Mouse (Mus musculus) kidney, embryonic 16.5 days (tissue): ENCODE data around the gene Vps33b. TPM values are rescaled to one million over a fixed set of nuclear protein-coding genes. Genes with fewer than 3 reads are reported as not detected.

Experiments used
- ATAC-seq: fragments of 200-750 bp; cut with Nextera tagmentation; 2 replicates; pipeline ENCODE4 v1.8.0; 2017; ENCODE audit warnings: moderate TSS enrichment; ENCODE audit not compliant: low FRiP score, low TSS enrichment
- H3K27ac ChIP-seq: fragments of 300-500 bp; sonication (generic); 2 replicates; pipeline ENCODE4 v1.5.1; 2014; ENCODE audit warnings: low read length
- H3K27me3 ChIP-seq: fragments of 300-500 bp; sonication (generic); 2 replicates; pipeline ENCODE4 v1.6.1; 2014; ENCODE audit warnings: low read length, control low read depth, mixed read lengths; ENCODE audit not compliant: insufficient read depth
- H3K36me3 ChIP-seq: fragments of 300-500 bp; sonication (generic); 2 replicates; pipeline ENCODE4 v1.6.1; 2014; ENCODE audit warnings: low read length, control low read depth, mixed read lengths; ENCODE audit not compliant: insufficient read depth
- H3K4me1 ChIP-seq: fragments of 300-500 bp; sonication (generic); 2 replicates; pipeline ENCODE4 v1.6.1; 2014; ENCODE audit warnings: low read length, control low read depth, mixed read lengths; ENCODE audit not compliant: insufficient read depth
- H3K4me2 ChIP-seq: fragments of 300-500 bp; sonication (generic); replicated peaks from 2 replicates; pipeline ENCODE4 v1.6.1; 2014; ENCODE audit warnings: low read depth, low read length
- H3K4me3 ChIP-seq: fragments of 300-500 bp; sonication (generic); 2 replicates; pipeline ENCODE4 v1.5.1; 2014; ENCODE audit warnings: mild to moderate bottlenecking, low read length
- H3K9ac ChIP-seq: fragments of 300-500 bp; sonication (generic); replicated peaks from 2 replicates; pipeline ENCODE4 v1.6.1; 2014; ENCODE audit warnings: low read length
- H3K9me3 ChIP-seq: fragments of 300-500 bp; sonication (generic); 2 replicates; pipeline ENCODE4 v1.6.1; 2016; ENCODE audit warnings: low read length, control low read depth
- WGBS: fragments of 180-500 bp; shearing (Covaris S2); extraction: QIAGEN DNeasy Blood & Tissue Kit; methylation state at CpG from one replicate; pipeline ENCODE4 v1.1.7; 2014; 5-methylcytosine and 5-hydroxymethylcytosine counted together
- polyA plus RNA-seq: library from polyadenylated mRNA; unstranded; fragments of >200 nt; fragmentation: Nextera tagmentation; extraction: Ambion mirVana; gene quantifications from 2 replicates; pipeline ENCODE4 v1.2.1, GENCODE M21; 2015

Vps33b gene
- polyA plus RNA-seq, 1 experiment from 2014 or later: 11.4 TPM

DNA sequence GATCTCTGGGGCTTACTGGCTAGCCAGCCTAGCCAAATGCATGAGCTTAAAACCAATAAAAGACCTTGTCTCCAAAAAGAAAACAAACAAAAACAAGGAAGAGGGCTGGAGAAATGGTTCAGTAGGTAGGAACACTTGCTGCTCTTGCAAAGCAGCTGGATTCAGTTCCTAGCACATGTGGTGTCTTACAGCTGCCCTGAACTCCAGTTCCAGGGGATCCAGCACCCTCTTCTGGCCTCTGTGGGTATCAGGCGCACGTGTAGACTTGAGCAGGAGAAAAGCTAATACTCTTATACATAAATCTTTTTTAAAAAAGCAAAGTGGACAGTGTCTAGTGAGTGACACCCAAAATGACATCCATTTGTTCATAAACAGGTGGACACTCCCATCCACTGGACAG, 32.1 kb downstream of the Vps33b start:
- H3K9me3 ChIP-seq: no peaks in the 10 kb centered on the region
- no peak overlapping the region for H3K4me2 ChIP-seq
- H3K27ac ChIP-seq: no peak overlapping the region
- H3K4me1 ChIP-seq: peaks cover 13% of the 10 kb centered on the region; the same call in 1 of the 2 replicates
- no peak overlapping the region for H3K9ac ChIP-seq
- H3K27me3 ChIP-seq: no peaks in the 10 kb centered on the region
- H3K36me3 ChIP-seq: peaks cover 53% of the 10 kb centered on the region
- 77% methylated on average over 2 of the region's 2 CpGs for WGBS
- ATAC-seq: no peak
- no peak overlapping the region for H3K4me3 ChIP-seq

DNA sequence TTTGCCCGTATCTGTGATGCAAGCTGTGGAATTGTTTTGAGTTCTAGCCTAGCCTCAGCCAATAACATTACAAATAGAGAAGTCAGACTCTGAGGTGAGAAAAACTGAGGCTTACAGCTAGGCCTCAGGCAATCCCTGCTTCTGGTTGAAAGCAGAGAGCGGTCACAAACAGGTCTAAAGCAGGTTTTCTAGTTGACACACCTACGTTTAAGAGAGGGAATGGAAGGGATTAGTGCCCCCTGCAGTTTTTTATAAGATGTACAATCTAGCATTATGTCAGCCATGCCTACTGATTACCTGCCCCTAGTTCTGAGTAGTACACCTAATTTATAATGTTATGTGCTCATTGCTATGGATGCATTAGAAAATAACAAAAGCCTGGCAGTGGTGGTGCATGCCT, 38.3 kb downstream of the Vps33b start:
- no peaks in the 10 kb centered on the region for H3K4me1 ChIP-seq
- H3K27me3 ChIP-seq: no peaks in the 10 kb centered on the region
- H3K4me3 ChIP-seq: no peak overlapping the region
- 77% methylated on average over 3 of the region's 3 CpGs for WGBS
- H3K36me3 ChIP-seq: peaks cover 71% of the 10 kb centered on the region
- H3K9me3 ChIP-seq: no peaks in the 10 kb centered on the region
- H3K4me2 ChIP-seq: no peak overlapping the region
- H3K9ac ChIP-seq: no peak overlapping the region
- ATAC-seq: no peak
- no peak overlapping the region for H3K27ac ChIP-seq

DNA sequence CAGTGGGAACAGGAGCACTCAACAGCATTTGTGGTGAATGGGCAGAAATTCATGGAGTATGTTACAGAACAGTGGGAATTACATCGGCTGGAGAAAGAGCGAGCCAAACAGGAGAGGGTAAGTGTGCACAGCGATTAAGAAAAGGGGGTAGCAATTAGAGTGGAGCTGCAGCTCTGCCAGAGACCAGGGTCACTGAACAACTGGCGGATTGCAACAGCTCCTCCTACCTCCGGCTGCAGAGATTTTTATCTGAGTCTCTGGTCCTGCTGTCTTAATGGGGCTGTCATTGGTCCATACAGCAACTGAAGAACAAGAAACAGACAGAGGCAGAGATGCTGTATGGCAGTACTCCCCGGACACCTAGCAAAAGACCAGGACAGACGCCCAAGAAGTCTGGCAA, 41.3 kb downstream of the Vps33b start:
- H3K27me3 ChIP-seq: no peaks in the 10 kb centered on the region
- WGBS: 78% methylated on average over 7 of the region's 7 CpGs
- no peak for ATAC-seq

DNA sequence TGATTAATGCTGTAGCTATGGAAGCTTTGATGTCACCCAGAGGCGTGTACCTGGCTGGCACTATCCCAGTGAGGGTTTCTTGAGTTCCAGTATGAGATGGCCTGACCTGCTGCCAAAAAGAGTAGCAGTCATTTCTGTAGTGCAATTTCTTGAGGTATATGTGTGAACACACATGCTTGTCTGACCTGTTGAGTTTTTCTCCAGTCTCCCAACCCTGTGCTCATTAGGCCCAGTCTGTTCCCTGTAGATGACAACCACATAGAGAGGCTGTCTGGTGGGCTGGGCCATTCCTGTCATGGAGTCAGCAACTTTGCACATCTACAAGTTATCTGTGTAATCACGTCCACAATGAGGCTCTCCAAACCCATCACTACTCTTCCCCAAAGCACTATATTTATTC, 46.3 kb downstream of the Vps33b start:
- 81% methylated on average over 2 of the region's 2 CpGs for WGBS
- H3K4me3 ChIP-seq: no peak overlapping the region

More for the DNA sequence above, 41.3 kb downstream of the Vps33b start:
- H3K4me3 ChIP-seq: no peak overlapping the region
- H3K9ac ChIP-seq: no peak overlapping the region
- no peaks in the 10 kb centered on the region for H3K9me3 ChIP-seq
- no peak overlapping the region for H3K27ac ChIP-seq
- no peak overlapping the region for H3K4me2 ChIP-seq
- H3K36me3 ChIP-seq: peaks cover 81% of the 10 kb centered on the region
- H3K4me1 ChIP-seq: no peaks in the 10 kb centered on the region

DNA sequence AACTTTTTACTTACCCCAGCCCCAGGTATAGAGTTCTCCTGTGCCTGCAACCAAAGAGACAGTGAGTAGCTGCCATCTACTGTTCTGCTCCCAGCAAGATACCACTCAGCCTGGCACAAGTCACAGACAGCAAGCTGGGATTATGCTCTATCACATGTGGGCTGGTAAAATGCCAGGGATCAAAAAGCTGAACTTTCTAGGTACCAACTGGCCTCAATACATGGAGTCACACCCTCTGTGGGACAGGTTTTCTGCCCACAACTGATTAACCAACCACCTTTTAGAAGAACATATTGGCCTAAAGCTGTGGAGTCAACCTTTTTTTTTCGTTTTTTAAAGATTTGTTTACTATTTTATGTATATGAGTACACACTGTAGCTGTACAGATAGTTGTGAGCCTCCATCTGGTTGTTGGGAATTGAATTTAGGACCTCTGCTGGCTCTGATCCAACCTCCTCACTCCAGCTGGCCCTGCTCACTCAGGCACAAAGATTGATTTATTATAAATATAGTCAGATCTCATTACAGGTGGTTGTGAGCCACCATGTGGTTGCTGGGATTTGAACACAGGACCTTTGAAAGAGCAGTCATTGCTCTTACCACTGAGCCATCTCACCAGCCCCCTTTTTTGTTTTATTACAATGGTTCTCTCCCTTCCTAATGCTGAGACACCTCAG, 48.1 kb downstream of the Vps33b start:
- no peak overlapping the region for H3K9ac ChIP-seq
- H3K36me3 ChIP-seq: peaks cover 57% of the 10 kb centered on the region
- H3K4me1 ChIP-seq: 0 out of 2 replicates have a peak, but pooled peaks cover 3% of the 10 kb centered on the region
- H3K9me3 ChIP-seq: no peaks in the 10 kb centered on the region
- H3K27ac ChIP-seq: no peak overlapping the region
- ATAC-seq: no peak
- no peaks in the 10 kb centered on the region for H3K27me3 ChIP-seq
- H3K4me2 ChIP-seq: no peak overlapping the region
- WGBS: 68% methylated on average over 1 of the region's 1 CpGs
- no peak overlapping the region for H3K4me3 ChIP-seq

More for the DNA sequence above, 46.3 kb downstream of the Vps33b start:
- H3K4me2 ChIP-seq: no peak overlapping the region
- no peaks in the 10 kb centered on the region for H3K4me1 ChIP-seq
- H3K9me3 ChIP-seq: no peaks in the 10 kb centered on the region
- no peaks in the 10 kb centered on the region for H3K27me3 ChIP-seq
- peaks cover 71% of the 10 kb centered on the region for H3K36me3 ChIP-seq
- no peak overlapping the region for H3K27ac ChIP-seq
- no peak overlapping the region for H3K9ac ChIP-seq
- ATAC-seq: no peak

DNA sequence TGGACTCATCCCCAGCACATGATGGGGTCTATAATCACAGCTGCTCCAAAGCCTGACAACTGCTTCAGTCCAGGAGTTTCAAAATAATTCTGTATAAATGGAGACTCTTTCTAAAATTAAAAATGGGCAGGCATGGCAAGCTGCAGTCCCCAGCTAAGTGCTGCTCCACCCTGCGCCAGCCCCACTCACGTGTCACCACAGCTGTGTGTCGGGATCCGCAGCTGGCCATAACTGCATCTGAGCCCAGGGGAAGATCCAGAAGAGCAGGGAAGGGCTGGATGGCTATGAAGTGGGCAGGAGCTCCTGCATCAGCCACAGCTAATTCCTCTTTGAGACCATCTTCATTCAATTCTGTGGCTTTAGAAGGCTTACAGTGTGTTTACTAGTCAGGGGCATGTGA, 49.2 kb downstream of the Vps33b start:
- no peak overlapping the region for H3K4me2 ChIP-seq
- no peak overlapping the region for H3K9ac ChIP-seq
- H3K27ac ChIP-seq: no peak overlapping the region
- WGBS: 94% methylated on average over 4 of the region's 4 CpGs
- peaks cover 46% of the 10 kb centered on the region for H3K36me3 ChIP-seq
- no peak for ATAC-seq
- H3K4me3 ChIP-seq: no peak overlapping the region
- no peaks in the 10 kb centered on the region for H3K27me3 ChIP-seq
- no peaks in the 10 kb centered on the region for H3K9me3 ChIP-seq
- H3K4me1 ChIP-seq: peaks cover 10% of the 10 kb centered on the region

DNA sequence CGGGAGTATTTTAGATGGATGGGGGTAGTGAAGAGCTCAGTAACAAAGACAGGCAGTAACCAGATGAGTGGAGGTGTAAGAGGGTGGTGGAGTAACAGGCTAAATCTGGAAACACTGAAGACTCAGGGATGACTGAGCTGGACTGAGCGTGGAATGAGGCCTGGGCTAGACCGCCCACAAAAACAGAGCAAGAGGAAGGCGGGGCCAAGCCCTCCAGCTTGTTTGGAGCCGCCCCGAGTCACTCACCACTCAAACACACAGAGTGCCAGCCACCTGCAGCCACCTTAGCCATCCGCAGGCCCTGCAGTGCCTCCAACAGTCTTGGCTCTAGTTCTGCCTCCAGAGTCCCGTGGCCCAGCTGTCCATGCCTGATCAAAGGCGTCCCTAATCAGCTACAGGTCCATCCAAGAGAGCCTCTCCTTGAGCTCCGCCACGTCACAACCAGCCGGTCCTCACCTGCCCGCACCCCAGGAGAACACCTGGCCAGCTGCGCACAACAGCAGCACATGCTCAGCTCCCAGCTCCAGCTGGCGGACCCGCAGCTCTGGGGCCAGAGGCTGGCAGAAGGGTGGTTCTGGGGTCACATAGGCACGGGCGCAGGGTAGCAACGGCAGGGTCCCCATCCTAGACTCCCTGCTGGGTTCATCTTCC, 50.5 kb downstream of the Vps33b start:
- H3K4me2 ChIP-seq: no peak overlapping the region
- H3K4me1 ChIP-seq: peaks cover 11% of the 10 kb centered on the region
- no peak for ATAC-seq
- H3K9me3 ChIP-seq: no peaks in the 10 kb centered on the region
- H3K4me3 ChIP-seq: no peak overlapping the region
- 84% methylated on average over 19 of the region's 19 CpGs for WGBS
- H3K9ac ChIP-seq: no peak overlapping the region
- H3K27me3 ChIP-seq: no peaks in the 10 kb centered on the region
- no peak overlapping the region for H3K27ac ChIP-seq
- H3K36me3 ChIP-seq: peaks cover 34% of the 10 kb centered on the region

DNA sequence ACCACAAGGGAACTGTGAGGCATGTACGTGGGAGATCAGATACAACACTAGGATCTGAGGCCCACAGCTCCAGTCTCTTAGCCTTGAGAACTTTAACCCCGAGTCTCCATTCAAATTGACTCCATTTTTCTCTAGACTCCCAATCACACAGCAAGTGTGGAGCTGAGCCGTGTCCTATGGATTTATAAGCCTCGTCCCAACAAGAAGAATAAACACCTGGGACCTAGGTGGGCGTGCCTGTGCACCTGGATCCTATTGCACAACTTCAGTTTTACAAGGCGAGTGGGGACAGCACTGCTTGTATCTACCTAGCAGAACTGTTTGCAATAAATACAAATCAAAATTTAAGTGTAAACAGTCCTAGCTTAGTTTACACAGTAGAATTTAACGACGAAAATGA, 53.9 kb downstream of the Vps33b start:
- Histone ChIP-seq H3K27me3 (no peaks in the 10 kb centered on the region), H3K27ac (peak overlapping the region; percentile 94), H3K4me1 (peaks cover 14% of the 10 kb centered on the region), H3K4me2 (peak overlapping the region; percentile 88), H3K36me3 (peaks cover 41% of the 10 kb centered on the region), H3K9me3 (no peaks in the 10 kb centered on the region), H3K9ac (peak overlapping the region; percentile 83), H3K4me3 (peak overlapping the region; percentile 80)
- WGBS: 12% methylated on average over 8 of the region's 8 CpGs
- ATAC-seq: no peak

DNA sequence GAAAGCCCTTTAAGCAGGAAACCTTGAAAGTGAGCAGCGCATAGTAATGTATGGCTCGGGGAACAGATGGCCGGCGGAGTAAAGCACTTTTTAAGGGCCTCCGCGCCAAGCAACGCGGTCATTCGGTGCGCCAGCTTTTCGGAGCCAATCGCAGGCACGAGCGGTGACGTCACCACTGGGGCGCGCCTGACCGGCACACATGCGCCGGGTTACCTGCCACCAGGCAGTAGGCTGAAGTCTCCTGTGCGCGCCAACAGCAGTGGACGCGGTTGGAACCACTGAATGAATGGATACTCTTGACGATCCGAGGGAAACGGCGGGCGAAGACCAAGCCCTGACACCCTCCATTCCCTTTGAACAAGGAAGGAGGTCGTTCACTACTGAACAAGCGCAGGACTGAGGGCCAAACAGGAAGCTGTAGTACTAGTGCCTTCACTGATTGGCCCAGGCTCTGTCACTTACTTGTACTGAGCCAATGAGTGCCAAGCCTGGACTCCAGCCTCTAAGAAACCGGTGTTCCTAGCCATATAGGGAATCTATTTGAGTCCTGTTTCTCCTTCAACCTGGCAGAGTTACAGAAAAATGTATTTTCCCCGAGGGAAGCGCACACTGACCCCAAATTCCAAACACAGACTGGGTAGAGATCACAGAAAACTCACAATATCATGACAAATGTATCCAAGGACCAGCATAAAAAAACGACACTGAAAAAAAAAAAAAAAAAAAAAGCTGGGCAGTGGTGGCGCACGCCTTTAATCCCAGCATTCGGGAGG, 54.8 kb downstream of the Vps33b start, which contains the start of gene Rccd1:
Gene Rccd1 (minus strand): TSS at position 412 of the 773 bp plus-strand sequence.
- peak; percentile 99 for ATAC-seq
- Histone ChIP-seq H3K4me2 (peak within 1 kb of the TSS; percentile 88), H3K9me3 (no peaks in the 10 kb centered on the region), H3K27ac (peak within 1 kb of the TSS; percentile 94), H3K27me3 (no peaks in the 10 kb centered on the region), H3K4me1 (peaks cover 14% of the 10 kb centered on the region), H3K9ac (peak within 1 kb of the TSS; percentile 83), H3K4me3 (peak within 1 kb of the TSS; percentile 80), H3K36me3 (peaks cover 44% of the 10 kb centered on the region)
- 1% methylated on average over 38 of the region's 38 CpGs for WGBS
